Mouse (Mus musculus) hindbrain, embryonic 16.5 days (tissue): ENCODE measurements around the gene Fcrl5. TPM values are rescaled to one million over a fixed set of nuclear protein-coding genes. Genes with fewer than 3 reads are reported as not detected.

ENCODE experiments used
- ATAC-seq: fragments of 200-750 bp; cut with Nextera tagmentation; 2 replicates; pipeline ENCODE4 v1.8.0; 2017; ENCODE audit warnings: moderate TSS enrichment, moderate library complexity
- H3K27ac ChIP-seq: fragments of 300-500 bp; sonication (generic); 2 replicates; pipeline ENCODE4 v1.5.1; 2014; ENCODE audit warnings: low read depth, mild to moderate bottlenecking, control low read depth, low read length, moderate library complexity
- H3K27me3 ChIP-seq: fragments of 300-500 bp; sonication (generic); replicated peaks from 2 replicates; pipeline ENCODE4 v1.6.1; 2014; ENCODE audit warnings: low read length; ENCODE audit not compliant: control insufficient read depth, insufficient read depth
- H3K36me3 ChIP-seq: fragments of 300-500 bp; sonication (generic); 2 replicates; pipeline ENCODE4 v1.6.1; 2014; ENCODE audit warnings: mild to moderate bottlenecking, low read length, moderate library complexity, mixed read lengths; ENCODE audit not compliant: control insufficient read depth, insufficient read depth
- H3K4me1 ChIP-seq: fragments of 300-500 bp; sonication (generic); 2 replicates; pipeline ENCODE4 v1.6.1; 2014; ENCODE audit warnings: low read depth, low read length; ENCODE audit not compliant: control insufficient read depth, insufficient read depth
- H3K4me2 ChIP-seq: fragments of 300-500 bp; sonication (generic); 2 replicates; pipeline ENCODE4 v1.6.1; 2014; ENCODE audit warnings: mild to moderate bottlenecking, low read length, control low read depth, moderate library complexity
- H3K4me3 ChIP-seq: fragments of 300-500 bp; sonication (generic); 2 replicates; pipeline ENCODE4 v1.5.1; 2014; ENCODE audit warnings: mild to moderate bottlenecking, low read length, control low read depth, moderate library complexity
- H3K9ac ChIP-seq: fragments of 300-500 bp; sonication (generic); 2 replicates; pipeline ENCODE4 v1.6.1; 2014; ENCODE audit warnings: low read depth, mild to moderate bottlenecking, control low read depth, low read length, moderate library complexity
- H3K9me3 ChIP-seq: fragments of 300-500 bp; sonication (generic); 2 replicates; pipeline ENCODE4 v1.6.1; 2014; ENCODE audit warnings: mild to moderate bottlenecking, low read length, moderate library complexity; ENCODE audit not compliant: control insufficient read depth
- WGBS: fragments of 180-500 bp; shearing (Covaris S2); extraction: QIAGEN DNeasy Blood & Tissue Kit; methylation state at CpG from one replicate; pipeline ENCODE4 v1.1.7; 2014; 5-methylcytosine and 5-hydroxymethylcytosine counted together
- polyA plus RNA-seq: library from polyadenylated mRNA; unstranded; fragments of >200 nt; fragmentation: Nextera tagmentation; extraction: Ambion mirVana; gene quantifications from 2 replicates; pipeline ENCODE4 v1.2.1, GENCODE M21; 2015

Fcrl5 gene
- polyA plus RNA-seq, 1 experiment from 2014 or later: not detected

- 83% methylated on average over 4 of the region's 4 CpGs for WGBS
- H3K9me3 ChIP-seq: no peaks in the 10 kb centered on the region
- H3K4me3 ChIP-seq: no peak overlapping the region
- H3K4me2 ChIP-seq: no peak overlapping the region
- ATAC-seq: no peak
- H3K27ac ChIP-seq: no peak overlapping the region
- no peaks in the 10 kb centered on the region for H3K4me1 ChIP-seq
- H3K36me3 ChIP-seq: no peaks in the 10 kb centered on the region
- no peak overlapping the region for H3K9ac ChIP-seq
- H3K27me3 ChIP-seq: no peaks in the 10 kb centered on the region
Observed at GRCm38 (mm10) chr3:87487392-87487791, 51.8 kb downstream of the Fcrl5 start.

GRCm38 (mm10) chr3:87487911-87488310 lies 52.3 kb downstream of the Fcrl5 start:
- Histone ChIP-seq H3K9me3 (no peaks in the 10 kb centered on the region), H3K4me3 (no peak overlapping the region), H3K4me2 (no peak overlapping the region), H3K9ac (no peak overlapping the region), H3K27ac (no peak overlapping the region), H3K36me3 (no peaks in the 10 kb centered on the region), H3K27me3 (no peaks in the 10 kb centered on the region), H3K4me1 (no peaks in the 10 kb centered on the region)
- ATAC-seq: no peak
- WGBS: 55% methylated on average over 2 of the region's 2 CpGs

- Histone ChIP-seq H3K27ac (no peak overlapping the region), H3K27me3 (no peaks in the 10 kb centered on the region), H3K4me2 (no peak overlapping the region), H3K4me3 (no peak overlapping the region), H3K9ac (no peak overlapping the region), H3K36me3 (no peaks in the 10 kb centered on the region), H3K9me3 (no peaks in the 10 kb centered on the region), H3K4me1 (no peaks in the 10 kb centered on the region)
- 82% methylated on average over 9 of the region's 9 CpGs for WGBS
- no peak for ATAC-seq
Observed at GRCm38 (mm10) chr3:87498266-87498665, 62.7 kb downstream of the Fcrl5 start.

- no peak overlapping the region for H3K4me2 ChIP-seq
- H3K4me1 ChIP-seq: no peaks in the 10 kb centered on the region
- H3K9ac ChIP-seq: no peak overlapping the region
- WGBS: 21% methylated on average over 3 of the region's 3 CpGs
- no peaks in the 10 kb centered on the region for H3K9me3 ChIP-seq
- no peak overlapping the region for H3K27ac ChIP-seq
- no peaks in the 10 kb centered on the region for H3K27me3 ChIP-seq
- peak; percentile 30; the same call in 1 of the 2 replicates for ATAC-seq
- H3K36me3 ChIP-seq: no peaks in the 10 kb centered on the region
- H3K4me3 ChIP-seq: no peak overlapping the region
Observed at GRCm38 (mm10) chr3:87499072-87499471, 63.5 kb downstream of the Fcrl5 start.

GRCm38 (mm10) chr3:87500088-87501055 lies 64.8 kb downstream of the Fcrl5 start:
- no peak overlapping the region for H3K4me2 ChIP-seq
- 83% methylated on average over 24 of the region's 24 CpGs for WGBS
- 0 out of 2 replicates have a peak overlapping the region, but pooled peaks have one; percentile 23 for H3K9ac ChIP-seq
- H3K36me3 ChIP-seq: no peaks in the 10 kb centered on the region
- no peak for ATAC-seq
- no peaks in the 10 kb centered on the region for H3K4me1 ChIP-seq
- H3K9me3 ChIP-seq: no peaks in the 10 kb centered on the region
- H3K27me3 ChIP-seq: no peaks in the 10 kb centered on the region
- H3K4me3 ChIP-seq: no peak overlapping the region
- no peak overlapping the region for H3K27ac ChIP-seq

- 63% methylated on average over 8 of the region's 8 CpGs for WGBS
- no peak for ATAC-seq
- no peak overlapping the region for H3K9ac ChIP-seq
Observed at GRCm38 (mm10) chr3:87501151-87501550, 65.6 kb downstream of the Fcrl5 start.

GRCm38 (mm10) chr3:87502771-87503170 lies 67.2 kb downstream of the Fcrl5 start:
- ATAC-seq: no peak
- Histone ChIP-seq H3K27me3 (no peaks in the 10 kb centered on the region), H3K9me3 (no peaks in the 10 kb centered on the region), H3K36me3 (no peaks in the 10 kb centered on the region), H3K4me2 (no peak overlapping the region), H3K4me3 (no peak overlapping the region), H3K9ac (no peak overlapping the region), H3K27ac (no peak overlapping the region), H3K4me1 (no peaks in the 10 kb centered on the region)
- WGBS: 90% methylated on average over 6 of the region's 6 CpGs

More at GRCm38 (mm10) chr3:87501151-87501550, 65.6 kb downstream of the Fcrl5 start:
- Histone ChIP-seq H3K9me3 (no peaks in the 10 kb centered on the region), H3K27me3 (no peaks in the 10 kb centered on the region), H3K4me2 (no peak overlapping the region), H3K4me3 (no peak overlapping the region), H3K36me3 (no peaks in the 10 kb centered on the region), H3K4me1 (no peaks in the 10 kb centered on the region), H3K27ac (no peak overlapping the region)

- Histone ChIP-seq H3K4me1 (no peaks in the 10 kb centered on the region), H3K27ac (no peak overlapping the region), H3K9ac (no peak overlapping the region), H3K27me3 (no peaks in the 10 kb centered on the region), H3K4me2 (0 out of 2 replicates have a peak overlapping the region, but pooled peaks have one; percentile 27), H3K9me3 (no peaks in the 10 kb centered on the region), H3K4me3 (no peak overlapping the region), H3K36me3 (no peaks in the 10 kb centered on the region)
- 21% methylated on average over 7 of the region's 7 CpGs for WGBS
- ATAC-seq: peak; percentile 69
Observed at GRCm38 (mm10) chr3:87504330-87504729, 68.8 kb downstream of the Fcrl5 start.

- no peaks in the 10 kb centered on the region for H3K9me3 ChIP-seq
- no peaks in the 10 kb centered on the region for H3K27me3 ChIP-seq
- peak; percentile 46; the same call in 1 of the 2 replicates for ATAC-seq
- H3K36me3 ChIP-seq: no peaks in the 10 kb centered on the region
- H3K4me2 ChIP-seq: 0 out of 2 replicates have a peak overlapping the region, but pooled peaks have one; percentile 27
- no peak overlapping the region for H3K4me3 ChIP-seq
- no peaks in the 10 kb centered on the region for H3K4me1 ChIP-seq
- no peak overlapping the region for H3K9ac ChIP-seq
- no peak overlapping the region for H3K27ac ChIP-seq
- 63% methylated on average over 4 of the region's 4 CpGs for WGBS
Observed at GRCm38 (mm10) chr3:87504749-87505425, 69.3 kb downstream of the Fcrl5 start.
